Mouse (Mus musculus) kidney, adult 11 months (tissue): ENCODE measurements around the gene Ppfibp2.

Source experiments
- DNase-seq: peaks from one replicate; pipeline ENCODE4 v3.0.0; 2022

The Ppfibp2 gene

GRCm38 (mm10) chr7:107618028-107618992 is 23.3 kb downstream of the Ppfibp2 start:
- DNase-seq = no peak

- no peak for DNase-seq
Observed at GRCm38 (mm10) chr7:107619225-107619624, 24.2 kb downstream of the Ppfibp2 start.

DNA sequence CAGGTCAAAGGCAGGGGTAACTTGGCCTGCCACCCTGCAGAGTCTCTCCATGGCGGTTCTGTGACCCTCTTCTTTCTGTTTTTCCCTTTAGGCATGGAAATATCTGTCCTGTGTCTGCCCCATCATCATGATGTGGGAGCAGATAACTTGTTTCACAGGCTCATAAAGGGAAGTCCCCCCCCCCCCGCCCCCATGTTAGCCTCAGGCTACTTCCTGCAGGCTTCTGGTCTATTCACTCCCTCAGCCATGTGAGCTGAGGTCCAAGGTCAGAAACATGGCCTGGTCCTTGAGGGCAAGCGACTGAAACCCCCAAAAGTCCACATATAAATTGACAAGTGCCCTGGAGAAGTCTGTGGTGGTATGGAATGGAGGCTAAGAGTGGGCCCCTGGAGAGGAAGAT is 25.1 kb downstream of the Ppfibp2 start:
- no peak for DNase-seq

DNA sequence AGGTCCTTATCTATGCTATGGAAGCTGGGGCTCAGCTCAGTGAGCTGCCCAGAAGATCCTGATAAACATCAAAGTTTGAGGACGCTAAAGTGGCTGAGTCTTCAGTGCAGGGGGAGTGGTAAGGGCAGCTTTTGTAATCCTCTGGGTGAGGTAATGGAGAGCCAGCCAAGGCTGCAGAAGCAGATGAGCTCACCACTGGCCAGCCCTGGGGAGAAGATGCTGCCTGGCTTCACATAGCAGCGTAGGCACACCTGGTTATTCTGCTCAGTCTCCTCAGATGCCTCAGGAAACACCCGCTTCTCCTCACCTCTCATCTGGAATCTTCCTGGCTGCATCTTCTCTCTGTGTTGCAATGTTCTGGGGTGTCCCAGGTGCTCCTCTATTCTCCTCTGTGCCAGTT is 29.4 kb downstream of the Ppfibp2 start:
- DNase-seq = no peak

DNA sequence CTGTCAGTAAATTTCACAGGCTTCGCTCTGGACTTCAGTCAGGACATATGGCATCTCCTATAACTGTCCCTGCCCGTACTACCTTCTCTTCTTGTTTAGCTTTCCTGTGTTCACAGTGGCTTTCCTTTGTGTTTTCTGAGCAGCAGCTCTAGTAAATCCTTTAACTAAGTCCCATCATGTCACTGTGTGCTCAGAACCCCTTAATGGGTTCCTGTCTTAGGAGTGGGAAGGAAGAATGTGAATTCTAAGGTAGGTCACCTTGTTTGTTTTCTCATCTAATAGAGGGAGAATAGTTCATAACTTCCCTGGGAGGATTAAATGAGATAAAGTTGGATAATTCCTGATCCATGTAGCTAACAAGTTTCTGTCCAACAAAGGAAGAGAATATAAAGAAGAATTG is 30.1 kb downstream of the Ppfibp2 start, which contains the start of gene 5330417H12Rik:
Gene 5330417H12Rik, minus strand, starts transcription at position 101 of the 400 bp plus-strand sequence.
- no peak for DNase-seq

GRCm38 (mm10) chr7:107625781-107626180 is 30.8 kb downstream of the Ppfibp2 start:
- no peak for DNase-seq

DNA sequence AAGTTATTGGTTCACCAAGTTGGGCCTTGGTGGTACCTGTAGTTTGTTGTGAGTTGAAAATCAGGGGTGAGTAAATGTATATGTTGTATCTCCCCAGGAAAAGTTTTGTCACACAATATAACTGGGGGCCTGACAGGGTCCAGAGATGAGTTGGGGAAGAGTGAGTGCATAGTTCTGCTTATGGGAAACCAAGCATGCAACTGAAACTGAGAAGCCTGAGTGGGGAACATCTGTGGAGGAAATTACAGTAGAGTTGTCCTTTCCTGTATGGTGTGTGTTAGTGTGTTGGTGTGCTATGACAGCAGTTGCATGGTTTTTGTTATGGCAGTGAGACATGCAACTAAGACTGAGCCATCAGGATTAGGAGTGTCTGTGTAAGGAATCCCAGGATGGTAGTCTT is 33.4 kb downstream of the Ppfibp2 start:
- no peak for DNase-seq

DNA sequence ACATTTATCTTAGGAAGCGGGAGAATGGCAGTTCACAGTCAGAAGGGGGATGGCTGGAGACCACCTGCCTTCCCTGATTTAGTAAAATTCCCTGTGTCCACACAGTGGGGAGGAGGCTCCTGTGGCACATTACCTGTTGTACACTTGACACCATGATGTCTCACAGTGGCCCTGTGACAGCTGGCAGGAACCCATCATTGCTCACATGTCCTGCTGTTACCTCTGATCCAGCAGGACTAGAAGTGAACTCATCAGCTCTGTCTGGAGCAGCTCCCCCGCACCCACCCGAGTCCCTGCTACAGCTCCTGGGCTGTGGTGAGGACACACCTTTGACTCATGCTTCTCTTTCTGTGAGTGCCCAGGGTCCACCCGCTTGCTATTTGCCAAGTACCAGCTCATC is 38.2 kb downstream of the Ppfibp2 start:
- no peak for DNase-seq

DNA sequence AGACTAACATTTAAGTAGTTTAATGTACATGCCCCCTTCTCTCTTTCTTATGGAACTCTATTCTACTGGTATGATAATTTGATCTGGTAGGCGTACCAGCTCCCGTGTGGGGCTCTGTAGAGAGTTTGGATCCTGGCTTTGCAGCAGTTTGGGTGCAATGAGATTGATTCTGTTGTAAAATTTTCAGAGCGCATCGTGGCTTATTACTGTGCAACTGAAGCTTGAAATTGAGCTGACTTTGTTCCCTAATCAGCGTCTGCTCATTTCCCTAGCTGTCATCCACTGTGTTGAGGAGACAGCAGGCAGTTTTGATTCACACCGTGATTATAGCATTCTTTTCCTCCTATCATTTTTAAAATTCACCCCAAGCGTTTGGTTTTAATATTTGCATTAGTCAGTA is 42.4 kb downstream of the Ppfibp2 start:
- no peak for DNase-seq

- no peak for DNase-seq
Observed at GRCm38 (mm10) chr7:107638026-107638425, 43.0 kb downstream of the Ppfibp2 start.

GRCm38 (mm10) chr7:107642586-107643275 is 47.7 kb downstream of the Ppfibp2 start:
- DNase-seq = no peak

GRCm38 (mm10) chr7:107644987-107645386 is 50.0 kb downstream of the Ppfibp2 start:
- no peak for DNase-seq

GRCm38 (mm10) chr7:107648937-107649688 is 54.1 kb downstream of the Ppfibp2 start:
- no peak for DNase-seq

- DNase-seq = no peak
Observed at GRCm38 (mm10) chr7:107649990-107650389, 55.0 kb downstream of the Ppfibp2 start.

DNA sequence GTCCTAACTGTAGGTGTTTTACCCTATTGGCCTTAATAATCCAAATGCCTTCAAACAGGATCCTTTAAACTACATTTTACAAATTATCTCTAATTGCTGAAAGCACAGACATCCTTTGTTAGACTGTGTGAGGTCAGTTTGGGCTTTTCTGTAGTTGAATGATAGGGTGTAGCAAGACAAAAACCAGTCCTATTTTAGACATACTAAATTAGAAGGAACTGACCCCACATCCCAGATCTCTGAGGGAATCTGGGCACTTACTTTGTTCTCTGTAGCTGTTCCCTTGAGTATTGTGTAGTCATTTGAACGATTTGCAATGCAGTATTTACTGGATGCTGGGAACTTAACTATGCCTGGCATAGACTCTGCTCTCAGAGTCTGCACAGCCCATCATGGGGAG is 56.8 kb downstream of the Ppfibp2 start:
- DNase-seq = no peak

GRCm38 (mm10) chr7:107656451-107656850 is 61.4 kb downstream of the Ppfibp2 start:
- no peak for DNase-seq

DNA sequence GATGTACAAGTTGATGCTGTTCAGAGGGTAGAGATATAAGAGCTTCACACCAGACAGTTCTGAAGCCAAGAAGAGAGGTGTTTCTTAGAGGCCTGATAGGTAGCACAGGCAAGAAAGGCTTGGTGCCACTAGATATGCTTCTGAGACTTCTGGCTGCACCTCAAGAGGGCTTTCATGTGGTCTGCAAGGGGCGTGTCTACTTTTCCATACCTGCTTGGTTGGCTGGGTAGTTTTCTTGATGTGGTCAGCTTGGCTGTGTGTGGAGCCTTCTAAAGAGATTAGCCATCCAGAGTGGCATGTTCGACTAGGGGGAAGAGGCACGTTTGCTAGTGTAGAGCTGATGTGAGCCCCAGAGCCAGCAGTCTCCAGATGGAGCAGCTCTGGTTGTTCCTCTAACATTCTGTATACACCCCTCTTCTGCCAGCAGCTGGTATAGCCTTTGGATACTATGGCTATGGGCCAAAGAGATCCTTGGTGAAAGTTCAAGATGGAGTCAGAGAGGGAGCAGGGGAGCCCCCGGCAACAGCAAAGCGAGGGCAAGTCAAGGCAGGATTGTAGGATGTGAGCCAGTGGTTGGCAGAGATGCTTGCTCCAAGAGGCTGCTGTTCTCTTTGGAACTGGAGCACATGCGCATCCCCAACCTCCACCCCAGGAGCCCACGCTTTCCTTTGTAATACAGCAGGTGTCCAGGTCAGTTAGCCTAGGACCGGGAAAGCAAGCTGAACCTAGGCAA is 64.3 kb downstream of the Ppfibp2 start:
- DNase-seq = no peak

- peak; percentile 61 for DNase-seq
Observed at GRCm38 (mm10) chr7:107661189-107661842, 66.3 kb downstream of the Ppfibp2 start.

GRCm38 (mm10) chr7:107661843-107662281 is 66.9 kb downstream of the Ppfibp2 start:
- DNase-seq = no peak

GRCm38 (mm10) chr7:107663621-107664020 is 68.6 kb downstream of the Ppfibp2 start:
- no peak for DNase-seq
